Mouse (Mus musculus): ENCODE measurements around the gene Hist1h2bg.
A peak's percentile ranks its signal among the peaks of the same experiment; 100 is the strongest.

DNA sequence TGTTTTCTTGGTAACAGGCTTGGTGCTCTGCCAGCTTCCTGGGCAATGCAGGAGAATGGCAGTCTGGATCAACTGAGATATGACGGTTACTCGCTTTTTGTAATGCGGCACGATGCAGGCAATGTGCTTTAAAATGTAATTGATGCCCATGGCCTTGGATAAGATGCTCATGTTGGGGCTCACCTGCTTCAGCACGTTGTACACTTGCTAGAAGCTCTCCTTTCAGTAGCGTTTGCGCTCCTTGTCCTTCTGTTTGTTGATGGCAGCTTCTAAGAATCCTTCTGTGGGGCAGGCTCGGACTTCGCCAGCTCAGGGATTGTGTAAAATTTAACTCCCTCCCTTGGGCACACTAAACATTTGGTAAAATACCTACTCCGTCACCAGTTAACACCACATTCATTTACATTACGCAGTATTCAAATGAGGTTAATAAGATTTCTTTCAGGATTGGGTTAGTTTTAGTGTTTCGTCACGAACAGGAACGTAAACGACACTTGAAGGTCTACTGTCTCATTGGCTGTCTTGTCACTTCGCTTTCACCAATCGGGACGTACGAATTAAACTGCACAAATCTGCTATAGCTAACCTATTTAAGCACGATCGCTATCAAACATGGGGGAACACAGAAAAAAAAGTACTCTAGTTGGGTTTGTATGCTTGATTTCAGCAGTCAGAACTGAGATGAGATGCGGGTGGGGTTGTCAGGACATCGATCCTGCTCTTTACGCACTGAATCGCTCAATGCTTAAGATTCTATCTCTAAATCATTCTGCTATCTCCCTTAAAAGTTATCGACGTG, 49.7 kb downstream of the Hist1h2bg start, which contains the start of gene Hist1h2be:
- TF ChIP-seq POLR2A (IDR thresholded peaks at IDR 0.05; ENCODE audit: borderline replicate concordance, extremely low read depth, insufficient read depth, insufficient read length, poor library complexity, severe bottlenecking) (peak; percentile 36; the same call in 1 of the 2 replicates), CTCF (IDR thresholded peaks at IDR 0.05; ENCODE audit: borderline replicate concordance, extremely low read depth, insufficient read depth, insufficient read length) (no peak)

All from brain, embryonic 14.5 days (tissue).